8 mouse cellular contexts compared by ENCODE assay signal in genomic region chr17:86313413-86314139, GRCm38 (mm10).
DNase-seq lines count a peak whose midpoint lies in the region; ATAC-seq and TF ChIP-seq lines count a peak whose summit lies in the region.

No protein-coding gene starts in this region.

- no peaks in the 10 kb centered on the region for H3K4me1 ChIP-seq in lung, postnatal 0 days (ENCODE audit: insufficient read depth, low read depth, low read length)

- peak; percentile 47 for TF ChIP-seq CTCF in lung, postnatal 0 days (IDR thresholded peaks at IDR 0.05)

- WGBS in lung, postnatal 0 days: 33% methylated on average over 8 of the region's 8 CpGs

- no peak overlapping the region for H3K9ac ChIP-seq in lung, postnatal 0 days (replicated peaks; ENCODE audit: low read depth)

- no peak overlapping the region for H3K4me3 ChIP-seq in lung, postnatal 0 days (ENCODE audit: low read depth, low read length)

- no peaks in the 10 kb centered on the region for H3K27me3 ChIP-seq in lung, postnatal 0 days (replicated peaks; ENCODE audit: insufficient read depth, low read length)

- DNase-seq in heart, postnatal 36 days: peak; percentile 61 to 64
- peak; percentile 92 for DNase-seq in lung, postnatal 0 days (ENCODE audit: low spot score)
- DNase-seq in ovary, postnatal 14 days (ENCODE audit: low spot score): no peak
- DNase-seq in cerebellum, postnatal 4 days (ENCODE audit: low spot score in 2 of 2): no peak
- DNase-seq in thymus, postnatal 36 days: no peak
- no peak for DNase-seq in Muller cell, postnatal 12 days (ENCODE audit: inconsistent ontology term)

- no peaks in the 10 kb centered on the region for H3K9me3 ChIP-seq in lung, postnatal 0 days (ENCODE audit: low read length)

- ATAC-seq in activated CD4-positive, CD25-positive, alpha-beta regulatory T cell, adult 4 months: peak; percentile 38
- ATAC-seq in common myeloid progenitor, adult 5-6 weeks (replicated peaks; ENCODE audit: low read depth, poor library complexity, severe bottlenecking): peak; percentile 94
- peak; percentile 94 for ATAC-seq in lung, postnatal 0 days

- H3K4me2 ChIP-seq in lung, postnatal 0 days (replicated peaks; ENCODE audit: low read depth, low read length): no peak overlapping the region

- H3K36me3 ChIP-seq in lung, postnatal 0 days (ENCODE audit: insufficient read depth, low read length): no peaks in the 10 kb centered on the region

- intact Hi-C loops in heart, postnatal 36 days (cut with DNase I): no loop called here

- peak; percentile 54 for TF ChIP-seq EP300 in lung, postnatal 0 days (IDR thresholded peaks at IDR 0.05)

- peak overlapping the region; percentile 71 for H3K27ac ChIP-seq in lung, postnatal 0 days (ENCODE audit: low read length)

Comparison
In these comparisons a context has a peak if more than half of its experiments do, and no peak if none do; other contexts are left out.
1. ATAC-seq: peak in every context shown above with its lines; median percentile 94 in common myeloid progenitor, adult 5-6 weeks; 94 in lung, postnatal 0 days; 38 in activated CD4-positive, CD25-positive, alpha-beta regulatory T cell, adult 4 months.
2. DNase-seq: peak in heart, postnatal 36 days (2 of 2) and lung, postnatal 0 days (single experiment); none in ovary, postnatal 14 days (single experiment), cerebellum, postnatal 4 days (0 of 2), thymus, postnatal 36 days (0 of 2) and Muller cell, postnatal 12 days (single experiment).